Mouse (Mus musculus): ENCODE measurements around the gene Uqcrc2. TPM values are rescaled to one million over a fixed set of nuclear protein-coding genes. Genes with fewer than 3 reads are reported as not detected.

Gene Uqcrc2
- 278 TPM for polyA plus RNA-seq (2021)

DNA sequence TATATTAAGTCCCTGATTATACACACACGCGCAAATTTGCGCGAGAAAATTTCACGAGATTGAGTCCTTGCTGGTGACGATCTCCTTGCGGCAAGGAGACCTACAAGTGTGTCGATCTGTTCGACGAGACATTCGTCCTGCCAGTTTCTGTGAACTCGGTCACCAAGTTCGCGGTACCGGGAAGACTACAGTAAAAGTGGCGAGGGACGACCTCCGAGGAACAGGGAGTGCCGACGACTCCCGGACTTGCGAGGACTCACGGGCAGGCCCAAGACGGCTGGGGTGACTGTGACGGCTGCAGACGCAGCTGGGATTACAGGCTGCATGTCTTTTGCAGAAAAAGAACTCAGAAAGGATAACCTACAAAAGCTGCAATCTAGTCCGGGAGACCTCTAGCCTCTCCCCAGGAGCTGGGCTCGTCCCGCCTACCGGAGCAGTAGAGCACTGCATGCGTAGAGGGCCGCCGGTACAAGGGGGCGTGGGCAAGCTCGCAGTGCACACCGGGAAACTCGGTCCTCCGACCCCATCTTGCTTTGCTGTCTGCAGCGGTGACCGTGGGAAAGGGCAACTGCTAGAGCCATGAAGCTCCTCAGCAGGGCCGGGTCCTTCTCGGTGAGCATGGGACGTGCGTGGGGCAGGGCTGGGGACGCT is at the start of gene Uqcrc2:
Gene Uqcrc2, plus strand, starts transcription at position 466 of the 651 bp plus-strand sequence.
- no peak for TF ChIP-seq CTCF (IDR thresholded peaks at IDR 0.05)
- DNase-seq (ENCODE audit: low read depth, low spot score) (peak; percentile 50), ATAC-seq (peak; percentile 98)
- no peaks in the 10 kb centered on the region for H3K27me3 ChIP-seq
- in situ Hi-C loops (cut with MboI; ENCODE audit: low pct_unique_long_range_greater_than_20kb), result loop anchor here (5.0 to 25.0 kb wide), 3 partner anchors 197 to 773 kb away; partner anchors contain the start of gene Polr3e
- ChIA-PET CTCF (interaction anchor here (2.0 to 2.5 kb wide), 2 partner anchors 11 to 200 kb away, joined by 5 to 7 read pairs; no protein-coding TSS in a partner anchor), POLR2A (interaction anchor here (0.8 to 2.2 kb wide), 2 partner anchors 88 to 195 kb away, joined by 6 to 9 read pairs; no protein-coding TSS in a partner anchor)

DNA sequence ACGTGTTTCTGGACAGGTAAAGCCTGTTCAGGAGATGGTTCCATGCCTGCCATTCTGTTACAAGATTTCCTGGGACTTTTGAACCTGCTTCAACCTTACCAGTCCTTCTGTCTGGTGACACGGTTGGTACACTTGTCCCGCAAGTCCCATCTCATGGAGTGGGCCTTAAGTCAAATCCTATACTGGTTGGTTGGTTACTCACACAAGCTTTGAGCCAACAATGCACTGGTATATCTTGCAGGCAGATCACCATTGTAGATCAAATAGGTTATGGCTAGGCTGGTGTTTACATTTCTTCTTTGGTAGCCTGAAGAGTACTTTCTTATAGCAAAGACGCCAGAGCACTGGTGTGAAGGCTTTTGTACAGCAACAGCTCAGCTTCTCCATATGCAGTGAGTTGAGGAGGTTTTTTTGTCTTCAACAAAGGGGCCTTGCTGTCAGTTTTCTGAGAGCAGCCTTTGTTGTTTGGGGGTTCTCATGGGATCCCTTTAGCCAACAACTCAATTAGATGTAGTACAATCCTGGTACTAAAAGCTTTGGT is 37.7 kb upstream of the Uqcrc2 start:
- POLR2A ChIA-PET, result no interaction called here
- ATAC-seq (no peak), DNase-seq (ENCODE audit: low read depth, low spot score) (no peak)
- in situ Hi-C loops (cut with MboI; ENCODE audit: low pct_unique_long_range_greater_than_20kb), result no loop called here
- CTCF ChIA-PET, result no interaction called here
- no peak for TF ChIP-seq CTCF (IDR thresholded peaks at IDR 0.05)
- no peaks in the 10 kb centered on the region for H3K27me3 ChIP-seq

DNA sequence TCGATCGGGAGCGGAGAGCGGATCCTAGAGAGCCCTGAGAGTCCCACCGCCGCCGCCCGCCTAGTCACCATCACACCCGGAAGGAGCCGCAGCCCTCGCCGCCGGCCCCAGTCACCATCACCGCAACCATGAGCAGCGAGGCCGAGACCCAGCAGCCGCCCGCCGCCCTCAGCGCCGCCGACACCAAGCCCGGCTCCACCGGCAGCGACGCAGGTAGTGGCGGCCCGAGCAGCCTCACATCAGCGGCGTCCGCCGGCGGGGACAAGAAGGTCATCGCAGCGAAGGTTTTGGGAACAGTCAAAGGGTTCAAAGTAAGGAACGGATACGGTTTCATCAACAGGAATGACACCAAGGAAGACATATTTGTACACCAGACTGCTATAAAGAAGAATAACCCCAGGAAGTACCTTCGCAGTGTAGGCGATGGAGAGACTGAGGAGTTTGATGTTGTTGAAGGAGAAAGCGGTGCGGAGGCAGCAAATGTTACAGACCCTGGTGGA is 37.2 kb upstream of the Uqcrc2 start:
- POLR2A ChIA-PET, result no interaction called here
- TF ChIP-seq CTCF (IDR thresholded peaks at IDR 0.05), result no peak
- H3K27me3 ChIP-seq, result no peaks in the 10 kb centered on the region
- DNase-seq (ENCODE audit: low read depth, low spot score) (no peak), ATAC-seq (no peak)
- in situ Hi-C loops (cut with MboI; ENCODE audit: low pct_unique_long_range_greater_than_20kb), result no loop called here
- CTCF ChIA-PET, result no interaction called here

GRCm38 (mm10) chr7:120598355-120598754 is 36.6 kb upstream of the Uqcrc2 start:
- ATAC-seq, result no peak
- DNase-seq (ENCODE audit: low read depth, low spot score), result no peak
- ChIA-PET POLR2A (no interaction called here), CTCF (no interaction called here)
- no peaks in the 10 kb centered on the region for H3K27me3 ChIP-seq
- in situ Hi-C loops (cut with MboI; ENCODE audit: low pct_unique_long_range_greater_than_20kb), result no loop called here
- TF ChIP-seq CTCF (IDR thresholded peaks at IDR 0.05), result no peak

- ATAC-seq, result no peak
- H3K27me3 ChIP-seq, result peaks cover 21% of the 10 kb centered on the region
- ChIA-PET CTCF (interaction anchor here (2.0 kb wide), 1 partner anchor 11 kb away, joined by 5 read pairs; no protein-coding TSS in a partner anchor), POLR2A (no interaction called here)
- DNase-seq (ENCODE audit: low read depth, low spot score), result no peak
- in situ Hi-C loops (cut with MboI; ENCODE audit: low pct_unique_long_range_greater_than_20kb), result no loop called here
- TF ChIP-seq CTCF (IDR thresholded peaks at IDR 0.05), result no peak
These were observed 14.8 kb upstream of the Uqcrc2 start for GRCm38 (mm10) chr7:120620075-120620771.

DNA sequence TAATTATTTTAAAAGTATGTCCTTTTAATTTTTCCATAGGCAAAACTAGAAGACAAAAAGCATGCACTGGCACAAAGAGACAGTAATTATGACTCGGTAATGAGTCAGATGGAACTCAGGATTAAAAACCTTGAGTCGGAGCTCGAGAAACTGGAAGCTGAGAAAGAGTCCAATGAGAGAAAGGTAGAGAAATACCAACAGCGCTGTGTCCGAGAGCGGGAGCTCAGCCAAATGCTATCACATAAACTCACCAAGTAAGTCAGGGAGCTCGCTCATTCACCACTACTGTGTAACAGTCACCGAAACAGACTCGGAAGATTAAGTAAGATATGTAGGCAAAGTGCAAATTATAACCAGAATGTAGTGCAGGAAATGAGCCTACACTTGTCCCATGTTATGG is 14.1 kb upstream of the Uqcrc2 start:
- H3K27me3 ChIP-seq, result peaks cover 15% of the 10 kb centered on the region
- in situ Hi-C loops (cut with MboI; ENCODE audit: low pct_unique_long_range_greater_than_20kb), result no loop called here
- ChIA-PET CTCF (interaction anchor here (2.0 kb wide), 1 partner anchor 11 kb away, joined by 5 read pairs; no protein-coding TSS in a partner anchor), POLR2A (no interaction called here)
- TF ChIP-seq CTCF (IDR thresholded peaks at IDR 0.05), result no peak
- ATAC-seq (no peak), DNase-seq (ENCODE audit: low read depth, low spot score) (no peak)

- H3K27me3 ChIP-seq, result peaks cover 6% of the 10 kb centered on the region
- no peak for DNase-seq (ENCODE audit: low read depth, low spot score)
- ChIA-PET POLR2A (no interaction called here), CTCF (interaction anchor here (1.3 to 2.0 kb wide), 4 partner anchors 11 to 285 kb away, joined by 3 to 7 read pairs (median 5); partner anchors contain the start of gene Polr3e)
- in situ Hi-C loops (cut with MboI; ENCODE audit: low pct_unique_long_range_greater_than_20kb), result loop anchor here (5.0 to 25.0 kb wide), 3 partner anchors 200 to 770 kb away; partner anchors contain the start of gene Polr3e
- ATAC-seq, result no peak
- TF ChIP-seq CTCF (IDR thresholded peaks at IDR 0.05), result peak; percentile 74
These were observed 2.5 kb upstream of the Uqcrc2 start for GRCm38 (mm10) chr7:120632518-120632917.

DNA sequence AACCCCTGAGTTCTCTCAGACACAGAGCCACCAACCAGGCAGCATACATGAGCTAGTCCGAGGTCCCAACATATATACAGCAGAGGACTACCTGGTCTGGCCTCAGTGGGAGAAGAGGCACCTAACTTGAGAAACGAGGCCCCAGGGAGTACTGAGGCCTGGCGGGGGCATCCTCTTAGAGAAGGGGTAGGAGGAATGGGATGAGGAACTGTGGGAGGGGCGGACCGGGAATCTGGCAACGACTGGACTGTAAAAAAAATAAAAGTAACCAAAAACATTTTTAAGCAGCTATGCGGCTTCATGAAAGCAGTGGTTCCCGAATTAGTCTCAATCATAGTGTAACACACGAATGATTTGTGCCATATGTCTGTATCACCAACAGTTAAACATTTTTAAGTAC is 675 bp upstream of the Uqcrc2 start:
- in situ Hi-C loops (cut with MboI; ENCODE audit: low pct_unique_long_range_greater_than_20kb), result loop anchor here (5.0 to 25.0 kb wide), 3 partner anchors 198 to 772 kb away; partner anchors contain the start of gene Polr3e
- CTCF ChIA-PET, result interaction anchor here (0.9 to 2.5 kb wide), 4 partner anchors 12 to 201 kb away, joined by 3 to 7 read pairs (median 6); no protein-coding TSS in a partner anchor
- ATAC-seq (no peak), DNase-seq (ENCODE audit: low read depth, low spot score) (no peak)
- no peaks in the 10 kb centered on the region for H3K27me3 ChIP-seq
- POLR2A ChIA-PET, result interaction anchor here (2.2 kb wide), 1 partner anchor 195 kb away, joined by 9 read pairs; no protein-coding TSS in a partner anchor
- TF ChIP-seq CTCF (IDR thresholded peaks at IDR 0.05), result no peak

GRCm38 (mm10) chr7:120635362-120635781 is 396 bp downstream of the Uqcrc2 start:
- POLR2A ChIA-PET, result interaction anchor here (0.8 to 2.2 kb wide), 2 partner anchors 87 to 194 kb away, joined by 6 to 9 read pairs; no protein-coding TSS in a partner anchor
- no peak for TF ChIP-seq CTCF (IDR thresholded peaks at IDR 0.05)
- CTCF ChIA-PET, result interaction anchor here (2.0 to 2.5 kb wide), 2 partner anchors 11 to 200 kb away, joined by 5 to 7 read pairs; no protein-coding TSS in a partner anchor
- DNase-seq (ENCODE audit: low read depth, low spot score) (no peak), ATAC-seq (peak; percentile 63)
- in situ Hi-C loops (cut with MboI; ENCODE audit: low pct_unique_long_range_greater_than_20kb), result loop anchor here (10.0 to 25.0 kb wide), 2 partner anchors 279 to 773 kb away; partner anchors contain the start of gene Polr3e
- H3K27me3 ChIP-seq, result no peaks in the 10 kb centered on the region

GRCm38 (mm10) chr7:120635821-120636220 is 845 bp downstream of the Uqcrc2 start:
- DNase-seq (ENCODE audit: low read depth, low spot score) (no peak), ATAC-seq (peak; percentile 23)
- POLR2A ChIA-PET, result interaction anchor here (0.8 to 2.2 kb wide), 2 partner anchors 87 to 194 kb away, joined by 6 to 9 read pairs; no protein-coding TSS in a partner anchor
- peak; percentile 17 for TF ChIP-seq CTCF (IDR thresholded peaks at IDR 0.05)
- CTCF ChIA-PET, result interaction anchor here (2.0 to 2.5 kb wide), 2 partner anchors 10 to 199 kb away, joined by 5 to 7 read pairs; no protein-coding TSS in a partner anchor
- in situ Hi-C loops (cut with MboI; ENCODE audit: low pct_unique_long_range_greater_than_20kb), result loop anchor here (10.0 to 25.0 kb wide), 2 partner anchors 279 to 774 kb away; partner anchors contain the start of gene Polr3e
- H3K27me3 ChIP-seq, result no peaks in the 10 kb centered on the region

All from Patski (cell line).